In genomic region chr2:44013388-44013787, GRCm38 (mm10) we compare ENCODE assay signal across 23 mouse cellular contexts.
"Had no signal": no experiment of that assay in that cellular context is flagged by ENCODE, and none has a peak within 500 bp of the region (broad histone marks: within the 10 kb centered on the region; RNA-seq: fewer than 3 reads in every experiment).

No protein-coding gene starts in this region.

- H3K36me3 ChIP-seq: kidney, embryonic 15.5 days; limb, embryonic 10.5 days; limb, embryonic 13.5 days; liver, embryonic 12.5 days; liver, embryonic 15.5 days; midbrain, embryonic 13.5 days; neural tube, embryonic 13.5 days had no signal

- DNase-seq: kidney, adult 2 months; kidney, postnatal 10 days; kidney, postnatal 36 days; liver; lung, adult 18-20 months; lung, postnatal 14 days; lung, postnatal 4 days; retina, postnatal 1 day; right cerebral cortex, postnatal 25 days; spleen, adult 18-20 months; thymus, adult 2 months; thymus, postnatal 14 days; thymus, postnatal 4 days had no signal

- H3K9ac ChIP-seq: kidney, embryonic 15.5 days; limb, embryonic 13.5 days; liver, embryonic 12.5 days; liver, embryonic 15.5 days; midbrain, embryonic 13.5 days; neural tube, embryonic 13.5 days had no signal

- H3K4me2 ChIP-seq: kidney, embryonic 15.5 days; limb, embryonic 13.5 days; liver, embryonic 12.5 days; liver, embryonic 15.5 days; midbrain, embryonic 13.5 days; neural tube, embryonic 13.5 days had no signal

- H3K4me3 ChIP-seq: kidney, embryonic 15.5 days; limb, embryonic 10.5 days; limb, embryonic 13.5 days; liver, embryonic 12.5 days; liver, embryonic 15.5 days; midbrain, embryonic 13.5 days; myocyte; neural tube, embryonic 13.5 days had no signal

- H3K9me3 ChIP-seq: kidney, embryonic 15.5 days; limb, embryonic 10.5 days; limb, embryonic 13.5 days; liver, embryonic 12.5 days; liver, embryonic 15.5 days; midbrain, embryonic 13.5 days; neural tube, embryonic 13.5 days had no signal

- ATAC-seq: intestine, postnatal 0 days; liver, embryonic 12.5 days; midbrain, embryonic 13.5 days; midbrain, embryonic 16.5 days had no signal

- H3K27ac ChIP-seq: kidney, embryonic 15.5 days; limb, embryonic 10.5 days; limb, embryonic 13.5 days; liver, embryonic 12.5 days; liver, embryonic 15.5 days; midbrain, embryonic 13.5 days; neural tube, embryonic 13.5 days had no signal

- H3K27me3 ChIP-seq: kidney, embryonic 15.5 days; limb, embryonic 13.5 days; liver, embryonic 12.5 days; liver, embryonic 15.5 days; midbrain, embryonic 13.5 days; neural tube, embryonic 13.5 days had no signal

- H3K4me1 ChIP-seq: kidney, embryonic 15.5 days; limb, embryonic 10.5 days; liver, embryonic 12.5 days; liver, embryonic 15.5 days had no signal
